Comparison of ENCODE assay signal across 23 mouse cellular contexts in the genomic region with DNA sequence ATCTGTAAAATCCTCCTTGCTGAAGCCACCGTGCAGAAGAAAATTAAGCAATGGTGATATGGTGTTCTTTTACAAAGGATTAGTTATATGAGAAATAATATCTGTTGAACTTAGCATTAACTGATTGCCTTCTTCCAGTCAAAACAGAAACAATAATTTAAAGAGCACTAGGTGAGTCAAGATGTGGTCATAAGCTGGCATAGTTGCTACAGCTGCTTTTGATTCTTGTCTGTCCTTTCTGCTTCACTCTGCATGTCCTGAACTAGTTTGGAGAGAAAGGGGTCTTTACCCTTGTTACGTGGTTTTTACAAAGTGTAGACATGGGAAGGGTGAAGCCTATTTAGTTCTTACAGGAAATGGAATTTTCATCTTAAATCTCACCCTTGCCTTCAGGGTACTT. TPM values are rescaled to one million over a fixed set of nuclear protein-coding genes. Genes with fewer than 3 reads are reported as not detected.
DNase-seq lines count a peak whose midpoint lies in the region; ATAC-seq and TF ChIP-seq lines count a peak whose summit lies in the region.
"Had no signal": no experiment of that assay in that cellular context is flagged by ENCODE, and none has a peak within 500 bp of the region (broad histone marks: within the 10 kb centered on the region; RNA-seq: fewer than 3 reads in every experiment).

No protein-coding gene starts in this region.

- ATAC-seq in forebrain, embryonic 13.5 days = no peak
- ATAC-seq: CD4-positive, CD25-positive, alpha-beta regulatory T cell, adult 4 months; forebrain, embryonic 15.5 days; forebrain, postnatal 0 days had no signal

- TF ChIP-seq POLR2A in myocyte (IDR thresholded peaks at IDR 0.05; ENCODE audit: insufficient read length, low read depth) = no peak

- peaks cover 10% of the 10 kb centered on the region; the same call in 1 of the 2 replicates for H3K4me1 ChIP-seq in forebrain, embryonic 13.5 days

- no peak overlapping the region for H3K9ac ChIP-seq in forebrain, embryonic 13.5 days
- H3K9ac ChIP-seq: embryonic facial prominence, embryonic 12.5 days; forebrain, embryonic 12.5 days; forebrain, embryonic 15.5 days; forebrain, postnatal 0 days had no signal

- DNase-seq in 3T3-L1 (ENCODE audit: low read depth, low spot score) = peak; percentile 71
- peak; percentile 39 for DNase-seq in NIH3T3 (ENCODE audit: low read depth)
- DNase-seq in cerebellum, adult 11 months = no peak
- DNase-seq: adrenal gland, adult 2 months; adrenal gland, postnatal 10 days; adrenal gland, postnatal 25 days; cerebellum, adult 11-12 months; cerebellum, adult 2 months; cerebellum, adult 9-10 months; cerebellum, postnatal 10 days; cerebellum, postnatal 25 days; forebrain, postnatal 0 days had no signal

- H3K36me3 ChIP-seq in myocyte (ENCODE audit: control insufficient read depth, insufficient read depth) = no peaks in the 10 kb centered on the region
- H3K36me3 ChIP-seq in forebrain, embryonic 13.5 days (ENCODE audit: poor library complexity, severe bottlenecking) = no peaks in the 10 kb centered on the region
- H3K36me3 ChIP-seq: embryonic facial prominence, embryonic 12.5 days; forebrain, embryonic 12.5 days; forebrain, embryonic 15.5 days had no signal

- WGBS in forebrain, embryonic 13.5 days = 91% methylated on average over 2 of the region's 2 CpGs

- H3K27me3 ChIP-seq in myocyte (ENCODE audit: control insufficient read depth, insufficient read depth, insufficient read length) = no peaks in the 10 kb centered on the region
- H3K27me3 ChIP-seq in forebrain, embryonic 13.5 days = no peaks in the 10 kb centered on the region
- H3K27me3 ChIP-seq: CH12.LX; embryonic facial prominence, embryonic 12.5 days; forebrain, embryonic 12.5 days; forebrain, embryonic 15.5 days had no signal

- H3K79me2 ChIP-seq in myocyte (ENCODE audit: control insufficient read depth, insufficient read depth) = peaks cover 21% of the 10 kb centered on the region

- no peak overlapping the region for H3ac ChIP-seq in myocyte (ENCODE audit: control insufficient read depth, insufficient read length)

- H3K27ac ChIP-seq in forebrain, embryonic 13.5 days = no peak overlapping the region
- H3K27ac ChIP-seq: embryonic facial prominence, embryonic 10.5 days; embryonic facial prominence, embryonic 12.5 days; forebrain, embryonic 10.5 days; forebrain, embryonic 12.5 days; forebrain, embryonic 15.5 days had no signal

- no peaks in the 10 kb centered on the region for H3K9me3 ChIP-seq in forebrain, embryonic 13.5 days (replicated peaks)
- H3K9me3 ChIP-seq: embryonic facial prominence, embryonic 10.5 days; embryonic facial prominence, embryonic 12.5 days; forebrain, embryonic 10.5 days; forebrain, embryonic 12.5 days; forebrain, embryonic 15.5 days; G1E had no signal

- H3K4me2 ChIP-seq in myocyte (ENCODE audit: low read depth) = peak overlapping the region; percentile 54
- H3K4me2 ChIP-seq in forebrain, embryonic 13.5 days = no peak overlapping the region
- H3K4me2 ChIP-seq: embryonic facial prominence, embryonic 12.5 days; forebrain, embryonic 12.5 days; forebrain, embryonic 15.5 days had no signal

- no peak overlapping the region for H3K4me3 ChIP-seq in myocyte
- no peak overlapping the region for H3K4me3 ChIP-seq in forebrain, embryonic 13.5 days
- H3K4me3 ChIP-seq: embryonic facial prominence, embryonic 10.5 days; embryonic facial prominence, embryonic 12.5 days; erythroblast, embryonic 14.5 days; forebrain, embryonic 10.5 days; forebrain, embryonic 12.5 days; forebrain, embryonic 15.5 days had no signal

TF ChIP-seq in myocyte, 11 proteins besides CTCF, POLR2A, EP300 and RAD21:
- TF ChIP-seq REST (IDR thresholded peaks at IDR 0.05; ENCODE audit: insufficient read depth, insufficient read length) (no peak), TCF12 (IDR thresholded peaks at IDR 0.05; ENCODE audit: insufficient read depth, poor library complexity, severe bottlenecking) (no peak), CEBPB (IDR thresholded peaks at IDR 0.05; ENCODE audit: insufficient read depth, poor library complexity, severe bottlenecking) (no peak), USF1 (IDR thresholded peaks at IDR 0.05; ENCODE audit: low read depth) (no peak), MAX (IDR thresholded peaks at IDR 0.05; ENCODE audit: low read depth) (no peak)
TF ChIP-seq in myocyte: peak in this region for 0.

RNA-seq across cellular contexts. Expression of gene Jarid2, which starts 51.9 kb away (rescaled TPM):
- 3.9 TPM for polyA plus RNA-seq in myocyte (2012; fragmentation: generic; extraction: Trizol)
- 36.7 and 39.9 TPM in 2 replicates for polyA plus RNA-seq in forebrain, embryonic 13.5 days (2015; fragmentation: Nextera tagmentation; extraction: Ambion mirVana)
